Mouse (Mus musculus): ENCODE measurements around the gene Retreg3. TPM values are rescaled to one million over a fixed set of nuclear protein-coding genes. Genes with fewer than 3 reads are reported as not detected.
"Not testable (repeated sequence)": the region's sequence is repeated elsewhere in the genome, so short reads cannot be mapped to it uniquely, and the experiment has no call there.

Retreg3 gene
- polyA plus RNA-seq, 2 experiments: 5.3 to 20.4 TPM

DNA sequence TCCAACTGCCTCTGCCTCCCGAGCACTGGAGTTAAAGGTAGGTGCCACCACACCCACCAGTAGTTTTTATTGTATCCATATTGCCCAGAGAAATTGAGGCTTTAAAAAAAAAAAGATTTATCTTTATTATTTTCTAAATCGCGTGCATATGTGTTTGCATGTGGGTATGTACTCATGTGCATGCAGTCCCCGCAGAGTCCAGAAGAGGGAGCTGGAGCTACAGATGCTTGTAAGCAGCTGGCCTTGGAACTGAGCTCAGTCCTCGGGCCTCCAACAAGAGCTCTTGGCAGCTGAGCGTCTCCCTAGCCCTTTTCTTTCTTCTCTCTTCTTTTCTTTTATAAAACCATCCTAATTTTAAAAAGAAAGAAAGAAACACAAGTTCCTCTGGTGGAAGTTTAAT lies 12.0 kb upstream of the Retreg3 start:
- ATAC-seq (ENCODE audit: insufficient read depth): no peak
- no peaks in the 10 kb centered on the region for H3K27me3 ChIP-seq (ENCODE audit: control insufficient read depth, insufficient read depth, low read length)
- 82% methylated on average over 6 of the region's 6 CpGs for WGBS (ENCODE audit: insufficient replicate concordance)

GRCm38 (mm10) chr11:101131187-101131586 lies 11.5 kb upstream of the Retreg3 start:
- no peaks in the 10 kb centered on the region; the same call in 1 of the 2 replicates for H3K9me3 ChIP-seq (ENCODE audit: control insufficient read depth, low read length)
- no peak for ATAC-seq (ENCODE audit: insufficient read depth)
- WGBS (ENCODE audit: insufficient replicate concordance): 51% methylated on average over 2 of the region's 2 CpGs

More for the DNA sequence above, 12.0 kb upstream of the Retreg3 start:
- Histone ChIP-seq H3K4me1 (replicated peaks; ENCODE audit: control insufficient read depth in 2 of 2, insufficient read depth in 2 of 2, low read length in 1 of 2) (peaks cover 2 to 15% of the 10 kb centered on the region in 2 experiments; a peak in 2 of 4 replicates), H3K27ac (no peak overlapping the region), H3K9ac (replicated peaks) (no peak overlapping the region), H3K36me3 (replicated peaks; ENCODE audit: control insufficient read depth, insufficient read depth, low read depth) (0 out of 2 replicates have a peak, but pooled peaks cover under 1% of the 10 kb centered on the region), H3K4me3 (ENCODE audit: insufficient read depth in 1 of 2, low read depth in 2 of 2, low read length in 2 of 2) (no peak overlapping the region), H3K4me2 (ENCODE audit: low read depth) (no peak overlapping the region), H3K9me3 (ENCODE audit: control insufficient read depth, low read length) (no peaks in the 10 kb centered on the region; the same call in 1 of the 2 replicates)
- TF ChIP-seq CTCF (IDR thresholded peaks at IDR 0.05; ENCODE audit: low read depth) (peak; percentile 71), EP300 (IDR thresholded peaks at IDR 0.05; ENCODE audit: low read depth) (no peak)
- no peak for DNase-seq (ENCODE audit: low read depth in 3 of 3, low spot score in 3 of 3)

GRCm38 (mm10) chr11:101130056-101130756 lies 10.5 kb upstream of the Retreg3 start:
- Histone ChIP-seq H3K36me3 (replicated peaks; ENCODE audit: control insufficient read depth, insufficient read depth, low read depth) (peaks cover 9% of the 10 kb centered on the region; the same call in 1 of the 2 replicates), H3K9me3 (ENCODE audit: control insufficient read depth, low read length) (no peaks in the 10 kb centered on the region; the same call in 1 of the 2 replicates), H3K4me2 (ENCODE audit: low read depth) (no peak overlapping the region), H3K4me1 (replicated peaks; ENCODE audit: control insufficient read depth in 2 of 2, insufficient read depth in 2 of 2, low read length in 1 of 2) (peaks cover 2 to 15% of the 10 kb centered on the region in 2 experiments; a peak in 2 of 4 replicates), H3K27ac (no peak overlapping the region), H3K9ac (replicated peaks) (no peak overlapping the region), H3K4me3 (ENCODE audit: insufficient read depth in 1 of 2, low read depth in 2 of 2, low read length in 2 of 2) (no peak overlapping the region), H3K27me3 (ENCODE audit: control insufficient read depth, insufficient read depth, low read length) (no peaks in the 10 kb centered on the region)
- no peak for TF ChIP-seq CTCF (IDR thresholded peaks at IDR 0.05; ENCODE audit: low read depth)
- TF ChIP-seq EP300 (IDR thresholded peaks at IDR 0.05; ENCODE audit: low read depth): no peak
- no peak for DNase-seq (ENCODE audit: low read depth in 3 of 3, low spot score in 3 of 3)
- WGBS (ENCODE audit: insufficient replicate concordance): 29% methylated on average over 18 of the region's 18 CpGs
- ATAC-seq (ENCODE audit: insufficient read depth): no peak

More at GRCm38 (mm10) chr11:101131187-101131586, 11.5 kb upstream of the Retreg3 start:
- H3K4me2 ChIP-seq (ENCODE audit: low read depth): no peak overlapping the region
- no peak for DNase-seq (ENCODE audit: low read depth in 3 of 3, low spot score in 3 of 3)
- TF ChIP-seq CTCF (IDR thresholded peaks at IDR 0.05; ENCODE audit: low read depth) (no peak), EP300 (IDR thresholded peaks at IDR 0.05; ENCODE audit: low read depth) (no peak)
- H3K27ac ChIP-seq: no peak overlapping the region
- peaks cover 2 to 15% of the 10 kb centered on the region in 2 experiments; a peak in 2 of 4 replicates for H3K4me1 ChIP-seq (replicated peaks; ENCODE audit: control insufficient read depth in 2 of 2, insufficient read depth in 2 of 2, low read length in 1 of 2)
- peaks cover 6% of the 10 kb centered on the region; the same call in 1 of the 2 replicates for H3K36me3 ChIP-seq (replicated peaks; ENCODE audit: control insufficient read depth, insufficient read depth, low read depth)
- no peak overlapping the region for H3K4me3 ChIP-seq (ENCODE audit: insufficient read depth in 1 of 2, low read depth in 2 of 2, low read length in 2 of 2)
- H3K27me3 ChIP-seq (ENCODE audit: control insufficient read depth, insufficient read depth, low read length): no peaks in the 10 kb centered on the region
- H3K9ac ChIP-seq (replicated peaks): no peak overlapping the region

- Histone ChIP-seq H3K36me3 (replicated peaks; ENCODE audit: control insufficient read depth, insufficient read depth, low read depth) (peaks cover 9% of the 10 kb centered on the region; the same call in 1 of the 2 replicates), H3K4me1 (replicated peaks; ENCODE audit: control insufficient read depth in 2 of 2, insufficient read depth in 2 of 2, low read length in 1 of 2) (peaks cover 2 to 13% of the 10 kb centered on the region in 2 experiments; a peak in 2 of 4 replicates), H3K4me2 (ENCODE audit: low read depth) (no peak overlapping the region), H3K27ac (no peak overlapping the region), H3K9ac (replicated peaks) (no peak overlapping the region), H3K27me3 (ENCODE audit: control insufficient read depth, insufficient read depth, low read length) (no peaks in the 10 kb centered on the region), H3K4me3 (ENCODE audit: insufficient read depth in 1 of 2, low read depth in 2 of 2, low read length in 2 of 2) (no peak overlapping the region), H3K9me3 (ENCODE audit: control insufficient read depth, low read length) (no peaks in the 10 kb centered on the region; the same call in 1 of the 2 replicates)
- no peak for TF ChIP-seq EP300 (IDR thresholded peaks at IDR 0.05; ENCODE audit: low read depth)
- no peak for TF ChIP-seq CTCF (IDR thresholded peaks at IDR 0.05; ENCODE audit: low read depth)
- 68% methylated on average over 11 of the region's 11 CpGs for WGBS (ENCODE audit: insufficient replicate concordance)
- ATAC-seq (ENCODE audit: insufficient read depth) (no peak), DNase-seq (ENCODE audit: low read depth in 3 of 3, low spot score in 3 of 3) (no peak)
These were observed 9.4 kb upstream of the Retreg3 start for GRCm38 (mm10) chr11:101128996-101129577.

DNA sequence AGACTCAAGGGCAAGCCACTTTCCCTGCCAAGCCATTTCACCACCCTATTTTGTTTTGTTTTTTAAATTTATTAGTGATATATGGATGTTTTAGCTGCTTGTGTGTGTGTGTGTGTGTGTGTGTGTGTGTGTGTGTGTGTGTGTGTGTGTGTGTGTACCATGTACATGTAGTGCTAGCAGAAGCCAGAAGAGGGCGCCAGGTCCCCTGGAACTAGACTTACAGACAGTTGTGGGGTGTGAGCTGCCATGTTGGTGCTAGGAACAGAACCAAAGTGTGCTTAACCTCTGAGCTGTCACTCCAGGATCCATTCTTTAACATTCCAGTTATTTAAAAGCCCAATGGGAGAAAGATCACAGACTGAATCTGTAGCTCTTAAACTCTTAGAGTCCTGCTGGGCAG lies 7.4 kb upstream of the Retreg3 start:
- Histone ChIP-seq H3K4me1 (replicated peaks; ENCODE audit: control insufficient read depth in 2 of 2, insufficient read depth in 2 of 2, low read length in 1 of 2) (peaks cover 2 to 13% of the 10 kb centered on the region in 2 experiments; a peak in 2 of 4 replicates), H3K9me3 (ENCODE audit: control insufficient read depth, low read length) (no peaks in the 10 kb centered on the region; the same call in 1 of the 2 replicates), H3K4me2 (ENCODE audit: low read depth) (no peak overlapping the region), H3K4me3 (ENCODE audit: insufficient read depth in 1 of 2, low read depth in 2 of 2, low read length in 2 of 2) (no peak overlapping the region), H3K27ac (no peak overlapping the region), H3K9ac (replicated peaks) (no peak overlapping the region), H3K27me3 (ENCODE audit: control insufficient read depth, insufficient read depth, low read length) (no peaks in the 10 kb centered on the region), H3K36me3 (replicated peaks; ENCODE audit: control insufficient read depth, insufficient read depth, low read depth) (peaks cover 9% of the 10 kb centered on the region; the same call in 1 of the 2 replicates)
- no peak for DNase-seq (ENCODE audit: low read depth in 3 of 3, low spot score in 3 of 3)
- WGBS (ENCODE audit: insufficient replicate concordance): 70% methylated on average over 1 of the region's 1 CpGs
- peak; percentile 53 for TF ChIP-seq CTCF (IDR thresholded peaks at IDR 0.05; ENCODE audit: low read depth)
- TF ChIP-seq EP300 (IDR thresholded peaks at IDR 0.05; ENCODE audit: low read depth): no peak
- ATAC-seq (ENCODE audit: insufficient read depth): no peak

DNA sequence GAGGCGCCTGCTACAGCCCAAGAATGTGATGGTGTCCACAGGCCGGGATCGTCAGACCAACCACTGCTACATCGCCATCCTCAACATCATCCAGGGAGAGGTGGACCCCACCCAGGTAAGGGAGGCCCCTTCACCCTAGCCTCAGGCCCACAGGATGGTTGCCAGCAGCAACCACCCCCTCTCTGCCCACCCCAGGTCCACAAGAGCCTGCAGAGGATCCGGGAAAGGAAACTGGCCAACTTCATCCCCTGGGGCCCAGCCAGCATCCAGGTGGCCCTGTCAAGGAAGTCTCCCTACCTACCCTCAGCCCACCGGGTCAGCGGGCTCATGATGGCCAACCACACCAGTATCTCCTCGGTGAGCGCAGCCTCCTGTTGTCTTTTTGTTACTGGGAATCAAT lies 5.3 kb upstream of the Retreg3 start:
- H3K4me1 ChIP-seq (replicated peaks; ENCODE audit: control insufficient read depth in 2 of 2, insufficient read depth in 2 of 2, low read length in 1 of 2): peaks cover 7 to 10% of the 10 kb centered on the region in 2 experiments

DNA sequence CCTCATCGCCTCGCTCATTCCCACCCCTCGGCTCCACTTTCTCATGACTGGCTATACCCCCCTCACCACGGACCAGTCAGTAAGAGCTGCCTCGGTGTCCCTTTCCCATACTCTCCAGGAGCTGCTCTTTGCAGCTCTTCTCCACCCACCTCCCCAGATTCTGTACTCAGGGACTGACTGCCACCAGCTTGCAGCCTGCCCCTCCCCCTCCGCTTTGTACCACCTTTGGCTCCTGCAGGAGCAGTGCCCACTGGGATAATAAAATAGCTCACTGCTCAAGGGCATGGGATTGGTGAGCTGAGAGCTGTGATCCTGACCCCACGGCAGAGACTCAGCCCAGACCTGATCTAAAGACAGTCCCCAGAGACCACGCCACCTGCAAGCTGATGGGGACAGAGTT lies 4.8 kb upstream of the Retreg3 start:
- not testable (repeated sequence) for H3K4me3 ChIP-seq (ENCODE audit: insufficient read depth in 1 of 2, low read depth in 2 of 2, low read length in 2 of 2); H3K9ac ChIP-seq (replicated peaks)

More for the DNA sequence above, 5.3 kb upstream of the Retreg3 start:
- DNase-seq (ENCODE audit: low read depth in 3 of 3, low spot score in 3 of 3); H3K4me3 ChIP-seq (ENCODE audit: insufficient read depth in 1 of 2, low read depth in 2 of 2, low read length in 2 of 2); H3K36me3 ChIP-seq (replicated peaks; ENCODE audit: control insufficient read depth, insufficient read depth, low read depth); H3K27me3 ChIP-seq (ENCODE audit: control insufficient read depth, insufficient read depth, low read length); H3K27ac ChIP-seq; H3K9me3 ChIP-seq (ENCODE audit: control insufficient read depth, low read length); H3K9ac ChIP-seq (replicated peaks); ATAC-seq (ENCODE audit: insufficient read depth); H3K4me2 ChIP-seq (ENCODE audit: low read depth): not testable (repeated sequence)
- 91% methylated on average over 7 of the region's 9 CpGs for WGBS (ENCODE audit: insufficient replicate concordance)

More for the DNA sequence above, 4.8 kb upstream of the Retreg3 start:
- not testable (repeated sequence) for ATAC-seq (ENCODE audit: insufficient read depth); H3K27ac ChIP-seq; H3K27me3 ChIP-seq (ENCODE audit: control insufficient read depth, insufficient read depth, low read length); H3K9me3 ChIP-seq (ENCODE audit: control insufficient read depth, low read length); H3K36me3 ChIP-seq (replicated peaks; ENCODE audit: control insufficient read depth, insufficient read depth, low read depth); H3K4me2 ChIP-seq (ENCODE audit: low read depth); DNase-seq (ENCODE audit: low read depth in 3 of 3, low spot score in 3 of 3)
- 83% methylated on average over 8 of the region's 8 CpGs for WGBS (ENCODE audit: insufficient replicate concordance)
- H3K4me1 ChIP-seq (replicated peaks; ENCODE audit: control insufficient read depth in 2 of 2, insufficient read depth in 2 of 2, low read length in 1 of 2): peaks cover 6 to 10% of the 10 kb centered on the region in 2 experiments

All from liver, embryonic 14.5 days (tissue).